Mouse (Mus musculus): ENCODE measurements around the gene Cacng7. TPM values are rescaled to one million over a fixed set of nuclear protein-coding genes. Genes with fewer than 3 reads are reported as not detected.

The Cacng7 gene
- total and polyA plus RNA-seq, 3 experiments: 0.04 to 0.11 TPM; not detected in 1

GRCm38 (mm10) chr7:3329776-3330546 is 2.8 kb upstream of the Cacng7 start:
- Histone ChIP-seq H3K4me1 (ENCODE audit: control insufficient read depth in 1 of 2, insufficient read depth in 2 of 2, low read length in 2 of 2) (no peaks in the 10 kb centered on the region), H3K36me3 (ENCODE audit: control insufficient read depth in 1 of 2, insufficient read depth in 2 of 2, low read length in 2 of 2) (no peaks in the 10 kb centered on the region), H3K4me3 (ENCODE audit: control insufficient read depth in 1 of 2, insufficient read depth in 1 of 2, low read depth in 2 of 2, low read length in 2 of 2) (no peak overlapping the region), H3K9me3 (replicated peaks; ENCODE audit: insufficient read depth, low read length) (no peaks in the 10 kb centered on the region), H3K27me3 (ENCODE audit: control insufficient read depth in 1 of 2, insufficient read depth in 2 of 2, low read length in 2 of 2) (no peaks in the 10 kb centered on the region), H3K27ac (ENCODE audit: control insufficient read depth, low read depth, low read length) (no peak overlapping the region), H3K9ac (ENCODE audit: control insufficient read depth, low read depth, low read length, poor library complexity, severe bottlenecking) (no peak overlapping the region), H3K79me2 (ENCODE audit: control insufficient read depth, insufficient read depth, low read length, poor library complexity) (no peaks in the 10 kb centered on the region)
- peak; percentile 80 to 94 (median 88) for TF ChIP-seq CTCF (IDR thresholded peaks at IDR 0.05 in 2 of 3, conservative IDR thresholded peaks at IDR 0.05 in 1 of 3; ENCODE audit: control insufficient read depth in 1 of 3, insufficient read depth in 1 of 3, low read depth in 2 of 3, low read length in 3 of 3, poor library complexity in 1 of 3, severe bottlenecking in 1 of 3)
- TF ChIP-seq CHD1 (IDR thresholded peaks at IDR 0.05; ENCODE audit: low read depth, low read length): no peak
- TF ChIP-seq ZC3H11A (IDR thresholded peaks at IDR 0.05; ENCODE audit: low read depth, low read length): peak; percentile 77
- no peak for TF ChIP-seq E2F4 (IDR thresholded peaks at IDR 0.05; ENCODE audit: borderline replicate concordance, low read depth, low read length)
- peak; percentile 82 for TF ChIP-seq RAD21 (IDR thresholded peaks at IDR 0.05; ENCODE audit: low read depth, low read length)
- TF ChIP-seq SMC3 (IDR thresholded peaks at IDR 0.05; ENCODE audit: low read depth, low read length): peak; percentile 89
- peak; percentile 73 for DNase-seq (ENCODE audit: low read depth, low spot score)

GRCm38 (mm10) chr7:3331171-3331570 is 1.6 kb upstream of the Cacng7 start:
- DNase-seq (ENCODE audit: low read depth, low spot score): no peak
- H3K36me3 ChIP-seq (ENCODE audit: control insufficient read depth in 1 of 2, insufficient read depth in 2 of 2, low read length in 2 of 2): no peaks in the 10 kb centered on the region
- peaks cover 0 to 1% of the 10 kb centered on the region in 2 experiments; a peak in 1 of 4 replicates for H3K27me3 ChIP-seq (ENCODE audit: control insufficient read depth in 1 of 2, insufficient read depth in 2 of 2, low read length in 2 of 2)
- H3K4me1 ChIP-seq (ENCODE audit: control insufficient read depth in 1 of 2, insufficient read depth in 2 of 2, low read length in 2 of 2): no peaks in the 10 kb centered on the region
- H3K9ac ChIP-seq (ENCODE audit: control insufficient read depth, low read depth, low read length, poor library complexity, severe bottlenecking): no peak overlapping the region
- no peaks in the 10 kb centered on the region for H3K79me2 ChIP-seq (ENCODE audit: control insufficient read depth, insufficient read depth, low read length, poor library complexity)
- H3K4me3 ChIP-seq (ENCODE audit: control insufficient read depth in 1 of 2, insufficient read depth in 1 of 2, low read depth in 2 of 2, low read length in 2 of 2): no peak overlapping the region
- no peak overlapping the region for H3K27ac ChIP-seq (ENCODE audit: control insufficient read depth, low read depth, low read length)
- H3K9me3 ChIP-seq (replicated peaks; ENCODE audit: insufficient read depth, low read length): no peaks in the 10 kb centered on the region
- TF ChIP-seq ZNF384 (IDR thresholded peaks at IDR 0.05; ENCODE audit: low read depth, low read length): no peak
- no peak for TF ChIP-seq ZMIZ1 (IDR thresholded peaks at IDR 0.05; ENCODE audit: low read depth, low read length)
- TF ChIP-seq JUND (IDR thresholded peaks at IDR 0.05; ENCODE audit: low read depth, low read length): no peak
- TF ChIP-seq MAFK (IDR thresholded peaks at IDR 0.05; ENCODE audit: borderline replicate concordance, low read depth, low read length): no peak
- TF ChIP-seq POLR2AphosphoS2 (IDR thresholded peaks at IDR 0.05; ENCODE audit: low read length): no peak
- TF ChIP-seq MXI1 (IDR thresholded peaks at IDR 0.05; ENCODE audit: low read depth, low read length): no peak
- TF ChIP-seq EP300 (IDR thresholded peaks at IDR 0.05; ENCODE audit: low read depth in 1 of 2, low read length in 2 of 2): no peak
- no peak for TF ChIP-seq CHD1 (IDR thresholded peaks at IDR 0.05; ENCODE audit: low read depth, low read length)
- TF ChIP-seq UBTF (IDR thresholded peaks at IDR 0.05; ENCODE audit: borderline replicate concordance, insufficient read depth, low read depth, low read length): no peak
- TF ChIP-seq POLR2AphosphoS5 (IDR thresholded peaks at IDR 0.05; ENCODE audit: borderline replicate concordance, low read depth, low read length): no peak
- no peak for TF ChIP-seq GABPA (IDR thresholded peaks at IDR 0.05; ENCODE audit: low read depth, low read length)
- no peak for TF ChIP-seq CTCF (IDR thresholded peaks at IDR 0.05 in 2 of 3, conservative IDR thresholded peaks at IDR 0.05 in 1 of 3; ENCODE audit: control insufficient read depth in 1 of 3, insufficient read depth in 1 of 3, low read depth in 2 of 3, low read length in 3 of 3, poor library complexity in 1 of 3, severe bottlenecking in 1 of 3)

Measured in MEL (cell line).